Mouse (Mus musculus) C2C12 (cell line): Measurements from ENCODE around the gene Mydgf. TPM values are rescaled to one million over a fixed set of nuclear protein-coding genes. Genes with fewer than 3 reads are reported as not detected.
A peak's percentile ranks its signal among the peaks of the same experiment; 100 is the strongest.

Experiments used
- H3K27me3 ChIP-seq: one replicate; pipeline ENCODE4 v1.6.1; 2011; ENCODE audit not compliant: control insufficient read depth, insufficient read depth, insufficient read length
- H3K36me3 ChIP-seq: one replicate; pipeline ENCODE4 v1.6.1; 2011; ENCODE audit not compliant: control insufficient read depth, insufficient read depth
- H3K4me3 ChIP-seq: one replicate; pipeline ENCODE4 v1.5.1; 2011; ENCODE audit warnings: mild to moderate bottlenecking, control low read depth; ENCODE audit not compliant: poor library complexity, insufficient read depth, severe bottlenecking
- H3K79me2 ChIP-seq: one replicate; pipeline ENCODE4 v1.6.1; 2011; ENCODE audit not compliant: control insufficient read depth, insufficient read depth
- H3K79me3 ChIP-seq: one replicate; pipeline ENCODE4 v1.6.1; 2011; ENCODE audit warnings: low read depth, control low read depth
- H3ac ChIP-seq: one replicate; pipeline ENCODE3; 2011; ENCODE audit warnings: low read depth; ENCODE audit not compliant: control insufficient read depth, insufficient read length
- CEBPB ChIP-seq: IDR thresholded peaks from one replicate; pipeline ENCODE4 v1.6.1; 2011; ENCODE audit warnings: low read depth, mild to moderate bottlenecking, control low read depth, moderate library complexity
- CTCF ChIP-seq: IDR thresholded peaks from one replicate; pipeline ENCODE4 v1.5.1; 2011; ENCODE audit not compliant: control insufficient read depth, insufficient read depth, insufficient read length
- FOSL1 ChIP-seq: IDR thresholded peaks from one replicate; pipeline ENCODE4 v1.8.0; 2011; ENCODE audit warnings: mild to moderate bottlenecking, low read length; ENCODE audit not compliant: poor library complexity, insufficient read depth, severe bottlenecking
- MAX ChIP-seq: IDR thresholded peaks from one replicate; pipeline ENCODE4 v1.6.1; 2011; ENCODE audit warnings: mild to moderate bottlenecking, control low read depth
- MYOD1 ChIP-seq: IDR thresholded peaks from one replicate; pipeline ENCODE4 v1.6.1; 2011; ENCODE audit warnings: low read depth; ENCODE audit not compliant: control insufficient read depth, insufficient read length
- MYOG ChIP-seq: IDR thresholded peaks from one replicate; pipeline ENCODE4 v1.6.1; 2011; ENCODE audit not compliant: control insufficient read depth, insufficient read length; ENCODE audit errors: extremely low read depth
- USF1 ChIP-seq: IDR thresholded peaks from one replicate; pipeline ENCODE4 v1.6.1; 2011; ENCODE audit warnings: low read depth, mild to moderate bottlenecking, control low read depth, moderate library complexity
- polyA plus RNA-seq: library from polyadenylated mRNA; unstranded; fragments of >200 nt; fragmentation: generic; extraction: Trizol; gene quantifications from one replicate; pipeline ENCODE4 v1.2.1, GENCODE M21; 2012; ENCODE audit warnings: missing spikeins

The Mydgf gene
- polyA plus RNA-seq, 1 experiment, result 106 TPM

- peaks cover 68% of the 10 kb centered on the region for H3K27me3 ChIP-seq
- no peak overlapping the region for H3K4me3 ChIP-seq
Observed at GRCm38 (mm10) chr17:56139355-56139754, 44.4 kb downstream of the Mydgf start.

GRCm38 (mm10) chr17:56137839-56138613, 45.7 kb downstream of the Mydgf start:
- Histone ChIP-seq H3K4me3 (no peak overlapping the region), H3K79me3 (no peaks in the 10 kb centered on the region), H3K36me3 (no peaks in the 10 kb centered on the region), H3K27me3 (peaks cover 55% of the 10 kb centered on the region), H3ac (no peak overlapping the region), H3K79me2 (no peaks in the 10 kb centered on the region)
- TF ChIP-seq USF1, result no peak
- TF ChIP-seq MAX, result no peak
- TF ChIP-seq MYOD1, result no peak
- no peak for TF ChIP-seq CEBPB
- no peak for TF ChIP-seq FOSL1
- TF ChIP-seq MYOG, result no peak
- TF ChIP-seq CTCF, result no peak

More at GRCm38 (mm10) chr17:56139355-56139754, 44.4 kb downstream of the Mydgf start:
- no peaks in the 10 kb centered on the region for H3K79me2 ChIP-seq
- no peaks in the 10 kb centered on the region for H3K36me3 ChIP-seq
- no peak overlapping the region for H3ac ChIP-seq
- no peaks in the 10 kb centered on the region for H3K79me3 ChIP-seq
- TF ChIP-seq MYOD1 (no peak), MAX (no peak)

GRCm38 (mm10) chr17:56136558-56136957, 47.2 kb downstream of the Mydgf start:
- H3K79me3 ChIP-seq, result no peaks in the 10 kb centered on the region
- H3K4me3 ChIP-seq, result no peak overlapping the region
- no peak for TF ChIP-seq USF1
- no peak for TF ChIP-seq MAX
- TF ChIP-seq MYOG, result no peak
- no peak for TF ChIP-seq MYOD1
- TF ChIP-seq CEBPB, result no peak
- no peak for TF ChIP-seq CTCF
- TF ChIP-seq FOSL1, result no peak
- no peaks in the 10 kb centered on the region for H3K79me2 ChIP-seq
- no peaks in the 10 kb centered on the region for H3K36me3 ChIP-seq
- H3ac ChIP-seq, result no peak overlapping the region
- peaks cover 43% of the 10 kb centered on the region for H3K27me3 ChIP-seq

GRCm38 (mm10) chr17:56134463-56134971, 49.2 kb downstream of the Mydgf start:
- no peaks in the 10 kb centered on the region for H3K79me3 ChIP-seq
- no peaks in the 10 kb centered on the region for H3K36me3 ChIP-seq
- H3K79me2 ChIP-seq, result no peaks in the 10 kb centered on the region

GRCm38 (mm10) chr17:56133457-56134363, 50.0 kb downstream of the Mydgf start:
- Histone ChIP-seq H3ac (no peak overlapping the region), H3K79me2 (no peaks in the 10 kb centered on the region), H3K4me3 (no peak overlapping the region), H3K27me3 (peaks cover 14% of the 10 kb centered on the region), H3K79me3 (no peaks in the 10 kb centered on the region), H3K36me3 (no peaks in the 10 kb centered on the region)
- no peak for TF ChIP-seq FOSL1
- TF ChIP-seq MYOG, result no peak
- TF ChIP-seq CTCF, result no peak
- TF ChIP-seq MYOD1, result no peak
- TF ChIP-seq USF1, result no peak
- no peak for TF ChIP-seq CEBPB
- TF ChIP-seq MAX, result no peak

More at GRCm38 (mm10) chr17:56134463-56134971, 49.2 kb downstream of the Mydgf start:
- H3K27me3 ChIP-seq, result peaks cover 22% of the 10 kb centered on the region
- H3ac ChIP-seq, result no peak overlapping the region
- H3K4me3 ChIP-seq, result no peak overlapping the region
- no peak for TF ChIP-seq USF1
- TF ChIP-seq FOSL1, result no peak
- no peak for TF ChIP-seq MAX
- peak; percentile 96 for TF ChIP-seq CTCF
- no peak for TF ChIP-seq MYOD1
- no peak for TF ChIP-seq MYOG
- TF ChIP-seq CEBPB, result no peak
